Mouse (Mus musculus): ENCODE data around the gene Gria2. TPM values are rescaled to one million over a fixed set of nuclear protein-coding genes. Genes with fewer than 3 reads are reported as not detected.

Gria2 gene
- polyA plus RNA-seq, 1 experiment from 2014 or later = 4.8 TPM

DNA sequence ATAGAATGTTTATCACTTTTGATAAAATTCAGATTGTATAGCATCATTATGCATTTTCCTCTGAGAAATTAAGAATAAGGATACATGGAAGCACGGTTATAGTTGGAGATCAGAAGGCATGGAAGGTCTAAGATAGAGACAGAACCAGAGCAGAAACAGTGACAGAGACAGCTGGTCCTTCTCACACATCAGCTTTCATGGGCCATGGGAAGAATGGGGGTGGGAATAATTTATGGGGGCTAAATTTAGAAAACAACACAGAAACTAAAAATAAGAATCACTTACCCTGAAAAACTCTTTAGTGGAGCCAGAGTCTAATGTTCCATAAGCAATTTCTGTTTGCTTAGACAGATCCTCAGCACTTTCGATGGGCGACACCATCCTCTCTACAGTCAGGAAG is 100.5 kb downstream of the Gria2 start:
- no peak for DNase-seq (ENCODE audit: low spot score)
- Histone ChIP-seq H3K9ac (replicated peaks; ENCODE audit: low read length) (no peak overlapping the region), H3K27me3 (ENCODE audit: control insufficient read depth, insufficient read depth, low read length) (no peaks in the 10 kb centered on the region), H3K4me3 (ENCODE audit: low read depth, low read length) (no peak overlapping the region), H3K4me2 (ENCODE audit: low read depth, low read length) (no peak overlapping the region), H3K36me3 (replicated peaks; ENCODE audit: control insufficient read depth, insufficient read depth, low read depth, low read length) (no peaks in the 10 kb centered on the region), H3K9me3 (replicated peaks; ENCODE audit: control insufficient read depth, low read length) (no peaks in the 10 kb centered on the region), H3K4me1 (ENCODE audit: control insufficient read depth, insufficient read depth, low read length) (no peaks in the 10 kb centered on the region), H3K27ac (replicated peaks; ENCODE audit: low read depth, low read length) (no peak overlapping the region)
- 94% methylated on average over 3 of the region's 3 CpGs for WGBS
- ATAC-seq (replicated peaks; ENCODE audit: insufficient number of reproducible peaks, low FRiP score, low TSS enrichment, low read depth) = no peak

GRCm38 (mm10) chr3:80697523-80697922 is 105.1 kb downstream of the Gria2 start:
- no peak overlapping the region for H3K4me3 ChIP-seq (ENCODE audit: low read depth, low read length)
- H3K27ac ChIP-seq (replicated peaks; ENCODE audit: low read depth, low read length) = no peak overlapping the region
- no peaks in the 10 kb centered on the region for H3K27me3 ChIP-seq (ENCODE audit: control insufficient read depth, insufficient read depth, low read length)
- no peak overlapping the region for H3K4me2 ChIP-seq (ENCODE audit: low read depth, low read length)
- no peaks in the 10 kb centered on the region for H3K36me3 ChIP-seq (replicated peaks; ENCODE audit: control insufficient read depth, insufficient read depth, low read depth, low read length)
- no peak overlapping the region for H3K9ac ChIP-seq (replicated peaks; ENCODE audit: low read length)
- H3K4me1 ChIP-seq (ENCODE audit: control insufficient read depth, insufficient read depth, low read length) = no peaks in the 10 kb centered on the region
- H3K9me3 ChIP-seq (replicated peaks; ENCODE audit: control insufficient read depth, low read length) = no peaks in the 10 kb centered on the region
- no peak for ATAC-seq (replicated peaks; ENCODE audit: insufficient number of reproducible peaks, low FRiP score, low TSS enrichment, low read depth)
- no peak for DNase-seq (ENCODE audit: low spot score)
- WGBS = 72% methylated on average over 4 of the region's 4 CpGs

- Histone ChIP-seq H3K4me2 (ENCODE audit: low read depth, low read length) (no peak overlapping the region), H3K36me3 (replicated peaks; ENCODE audit: control insufficient read depth, insufficient read depth, low read depth, low read length) (no peaks in the 10 kb centered on the region), H3K4me1 (ENCODE audit: control insufficient read depth, insufficient read depth, low read length) (no peaks in the 10 kb centered on the region), H3K9ac (replicated peaks; ENCODE audit: low read length) (no peak overlapping the region), H3K9me3 (replicated peaks; ENCODE audit: control insufficient read depth, low read length) (no peaks in the 10 kb centered on the region), H3K27ac (replicated peaks; ENCODE audit: low read depth, low read length) (no peak overlapping the region), H3K27me3 (ENCODE audit: control insufficient read depth, insufficient read depth, low read length) (no peaks in the 10 kb centered on the region), H3K4me3 (ENCODE audit: low read depth, low read length) (no peak overlapping the region)
- no peak for ATAC-seq (replicated peaks; ENCODE audit: insufficient number of reproducible peaks, low FRiP score, low TSS enrichment, low read depth)
- DNase-seq (ENCODE audit: low spot score) = no peak
- WGBS = 98% methylated on average over 8 of the region's 8 CpGs
Observed at GRCm38 (mm10) chr3:80694965-80695364, 107.7 kb downstream of the Gria2 start.

DNA sequence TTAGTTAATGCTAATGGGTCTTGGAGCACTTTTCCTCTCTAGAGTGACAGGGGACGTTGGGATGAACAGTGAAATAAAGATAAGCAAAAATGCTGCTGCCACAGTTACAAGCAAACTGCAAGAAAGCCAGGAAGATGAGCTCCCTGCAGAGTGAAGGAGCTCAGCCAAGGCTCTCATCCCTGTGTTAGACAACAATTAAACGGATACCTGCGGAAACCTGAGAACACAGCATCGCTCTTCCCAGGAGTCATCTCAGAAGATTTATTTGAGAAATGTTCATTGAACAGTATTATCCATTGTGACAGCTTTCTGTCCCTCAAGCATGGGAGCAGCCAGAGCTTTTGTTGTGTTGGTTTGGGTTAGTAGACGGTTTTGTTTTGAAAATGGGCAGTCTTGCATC is 137.5 kb downstream of the Gria2 start:
- no peaks in the 10 kb centered on the region for H3K27me3 ChIP-seq (ENCODE audit: control insufficient read depth, insufficient read depth, low read length)
- ATAC-seq (replicated peaks; ENCODE audit: insufficient number of reproducible peaks, low FRiP score, low TSS enrichment, low read depth) (no peak), DNase-seq (ENCODE audit: low spot score) (no peak)
- WGBS = 77% methylated on average over 5 of the region's 5 CpGs
- no peak overlapping the region for H3K27ac ChIP-seq (replicated peaks; ENCODE audit: low read depth, low read length)
- H3K4me2 ChIP-seq (ENCODE audit: low read depth, low read length) = no peak overlapping the region
- no peaks in the 10 kb centered on the region for H3K4me1 ChIP-seq (ENCODE audit: control insufficient read depth, insufficient read depth, low read length)
- H3K9ac ChIP-seq (replicated peaks; ENCODE audit: low read length) = no peak overlapping the region
- H3K9me3 ChIP-seq (replicated peaks; ENCODE audit: control insufficient read depth, low read length) = no peaks in the 10 kb centered on the region
- no peaks in the 10 kb centered on the region for H3K36me3 ChIP-seq (replicated peaks; ENCODE audit: control insufficient read depth, insufficient read depth, low read depth, low read length)
- no peak overlapping the region for H3K4me3 ChIP-seq (ENCODE audit: low read depth, low read length)

DNA sequence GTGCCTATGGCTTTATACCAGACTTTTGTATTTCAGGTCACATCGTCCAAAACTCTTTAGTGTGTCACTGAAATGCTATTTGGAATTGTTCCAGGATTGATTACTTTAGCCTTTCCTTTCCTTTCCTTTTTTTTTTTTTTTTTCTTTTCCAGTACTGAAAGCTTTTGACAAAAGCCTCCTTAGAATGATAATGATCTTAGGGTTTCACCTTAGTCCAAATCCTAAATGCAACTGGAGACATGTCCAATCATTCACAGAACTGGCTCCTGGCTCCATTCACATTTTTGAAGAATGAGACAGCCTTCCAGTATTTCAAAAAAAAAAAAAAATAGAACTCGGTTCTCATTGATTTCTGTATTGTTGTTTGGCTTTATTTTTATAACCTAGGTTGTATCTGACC is 139.3 kb downstream of the Gria2 start:
- no peak overlapping the region for H3K9ac ChIP-seq (replicated peaks; ENCODE audit: low read length)
- H3K4me1 ChIP-seq (ENCODE audit: control insufficient read depth, insufficient read depth, low read length) = no peaks in the 10 kb centered on the region
- no peaks in the 10 kb centered on the region for H3K9me3 ChIP-seq (replicated peaks; ENCODE audit: control insufficient read depth, low read length)
- ATAC-seq (replicated peaks; ENCODE audit: insufficient number of reproducible peaks, low FRiP score, low TSS enrichment, low read depth) = no peak
- no peaks in the 10 kb centered on the region for H3K27me3 ChIP-seq (ENCODE audit: control insufficient read depth, insufficient read depth, low read length)
- 70% methylated on average over 2 of the region's 2 CpGs for WGBS
- DNase-seq (ENCODE audit: low spot score) = no peak
- H3K4me3 ChIP-seq (ENCODE audit: low read depth, low read length) = no peak overlapping the region
- H3K36me3 ChIP-seq (replicated peaks; ENCODE audit: control insufficient read depth, insufficient read depth, low read depth, low read length) = no peaks in the 10 kb centered on the region
- H3K27ac ChIP-seq (replicated peaks; ENCODE audit: low read depth, low read length) = no peak overlapping the region
- H3K4me2 ChIP-seq (ENCODE audit: low read depth, low read length) = no peak overlapping the region

GRCm38 (mm10) chr3:80661838-80662237 is 140.8 kb downstream of the Gria2 start:
- WGBS = 72% methylated on average over 3 of the region's 3 CpGs
- no peak for ATAC-seq (replicated peaks; ENCODE audit: insufficient number of reproducible peaks, low FRiP score, low TSS enrichment, low read depth)
- Histone ChIP-seq H3K27ac (replicated peaks; ENCODE audit: low read depth, low read length) (no peak overlapping the region), H3K4me3 (ENCODE audit: low read depth, low read length) (no peak overlapping the region), H3K9me3 (replicated peaks; ENCODE audit: control insufficient read depth, low read length) (no peaks in the 10 kb centered on the region), H3K36me3 (replicated peaks; ENCODE audit: control insufficient read depth, insufficient read depth, low read depth, low read length) (no peaks in the 10 kb centered on the region), H3K9ac (replicated peaks; ENCODE audit: low read length) (no peak overlapping the region), H3K27me3 (ENCODE audit: control insufficient read depth, insufficient read depth, low read length) (no peaks in the 10 kb centered on the region), H3K4me1 (ENCODE audit: control insufficient read depth, insufficient read depth, low read length) (no peaks in the 10 kb centered on the region), H3K4me2 (ENCODE audit: low read depth, low read length) (no peak overlapping the region)
- no peak for DNase-seq (ENCODE audit: low spot score)

DNA sequence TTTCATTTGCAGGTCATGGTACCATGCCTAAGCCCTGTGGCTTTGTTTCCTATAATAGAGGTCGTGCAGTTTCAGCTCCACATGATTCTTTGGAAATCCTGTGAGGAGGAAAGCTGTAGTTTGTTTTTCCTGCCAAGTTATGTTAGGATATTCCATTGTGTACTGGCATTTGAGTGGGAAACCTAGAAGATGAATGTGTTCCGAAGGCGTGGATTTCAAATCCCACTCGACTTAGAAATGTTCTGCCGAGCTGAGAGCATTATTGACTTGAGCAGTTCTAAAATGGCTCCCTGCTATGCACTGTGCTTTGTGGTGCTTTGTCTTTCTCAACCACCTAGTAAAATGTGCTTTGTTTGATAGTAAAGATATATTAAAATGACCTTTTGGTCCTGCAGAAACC is 150.4 kb downstream of the Gria2 start:
- no peak overlapping the region for H3K4me2 ChIP-seq (ENCODE audit: low read depth, low read length)
- no peak overlapping the region for H3K4me3 ChIP-seq (ENCODE audit: low read depth, low read length)
- H3K27ac ChIP-seq (replicated peaks; ENCODE audit: low read depth, low read length) = no peak overlapping the region
- DNase-seq (ENCODE audit: low spot score) (no peak), ATAC-seq (replicated peaks; ENCODE audit: insufficient number of reproducible peaks, low FRiP score, low TSS enrichment, low read depth) (no peak)
- no peaks in the 10 kb centered on the region for H3K4me1 ChIP-seq (ENCODE audit: control insufficient read depth, insufficient read depth, low read length)
- 63% methylated on average over 5 of the region's 5 CpGs for WGBS
- no peaks in the 10 kb centered on the region for H3K27me3 ChIP-seq (ENCODE audit: control insufficient read depth, insufficient read depth, low read length)
- H3K9me3 ChIP-seq (replicated peaks; ENCODE audit: control insufficient read depth, low read length) = no peaks in the 10 kb centered on the region
- no peaks in the 10 kb centered on the region for H3K36me3 ChIP-seq (replicated peaks; ENCODE audit: control insufficient read depth, insufficient read depth, low read depth, low read length)
- H3K9ac ChIP-seq (replicated peaks; ENCODE audit: low read length) = no peak overlapping the region

All from embryonic facial prominence, embryonic 11.5 days (tissue).